11 mouse cellular contexts compared by ENCODE assay signal in the genomic region with DNA sequence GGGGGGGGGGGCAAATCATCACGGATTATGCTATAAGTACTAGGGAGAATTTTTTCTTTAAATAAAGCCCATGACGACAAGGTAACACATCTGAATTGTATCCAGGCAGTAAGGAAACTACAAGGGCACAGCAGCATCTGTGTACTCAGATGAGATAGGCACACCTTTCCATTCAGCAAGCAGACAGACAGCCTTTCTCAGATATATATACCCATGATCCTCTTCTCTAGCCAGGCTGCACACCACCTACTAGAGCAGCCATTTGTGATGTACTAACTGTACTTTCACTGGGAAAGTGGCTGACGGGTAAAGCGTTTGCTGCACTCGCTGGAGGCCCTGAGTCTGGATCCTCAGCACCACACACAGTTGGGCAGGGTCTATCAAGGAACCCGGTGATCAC. TPM values are rescaled to one million over a fixed set of nuclear protein-coding genes. Genes with fewer than 3 reads are reported as not detected.
DNase-seq lines count a peak whose midpoint lies in the region; ATAC-seq and TF ChIP-seq lines count a peak whose summit lies in the region.
"Had no signal": no experiment of that assay in that cellular context is flagged by ENCODE, and none has a peak within 500 bp of the region (broad histone marks: within the 10 kb centered on the region; RNA-seq: fewer than 3 reads in every experiment).

No protein-coding gene starts in this region.

- no peak for TF ChIP-seq POLR2A in cerebellum, adult 2 months (IDR thresholded peaks at IDR 0.05; ENCODE audit: borderline replicate concordance, insufficient read depth, low read length)

- intact Hi-C loops in left cerebral cortex, adult 2 months (cut with DNase I): no loop called here

- H3K4me3 ChIP-seq in kidney, embryonic 14.5 days (ENCODE audit: low read length): no peak overlapping the region
- H3K4me3 ChIP-seq in forebrain, embryonic 11.5 days (ENCODE audit: low read depth, low read length): no peak overlapping the region
- no peak overlapping the region for H3K4me3 ChIP-seq in limb, embryonic 11.5 days (ENCODE audit: low read depth, low read length)
- H3K4me3 ChIP-seq in neural tube, embryonic 13.5 days: no peak overlapping the region
- no peak overlapping the region for H3K4me3 ChIP-seq in left cerebral cortex, adult 2 months
- H3K4me3 ChIP-seq in cerebellum, adult 2 months (replicated peaks; ENCODE audit: insufficient read depth, low read depth, low read length): no peak overlapping the region

- H3K27me3 ChIP-seq in kidney, embryonic 14.5 days (ENCODE audit: control insufficient read depth, insufficient read depth, low read length): no peaks in the 10 kb centered on the region
- H3K27me3 ChIP-seq in forebrain, embryonic 11.5 days (ENCODE audit: control insufficient read depth, insufficient read depth, low read length): no peaks in the 10 kb centered on the region
- no peaks in the 10 kb centered on the region for H3K27me3 ChIP-seq in limb, embryonic 11.5 days (ENCODE audit: control insufficient read depth, insufficient read depth, low read length)
- no peaks in the 10 kb centered on the region for H3K27me3 ChIP-seq in neural tube, embryonic 13.5 days
- H3K27me3 ChIP-seq in cerebellum, adult 2 months (ENCODE audit: control insufficient read depth, insufficient read depth, low read length): no peaks in the 10 kb centered on the region
- H3K27me3 ChIP-seq: CH12.LX had no signal

- no peaks in the 10 kb centered on the region for H3K9me3 ChIP-seq in kidney, embryonic 14.5 days (ENCODE audit: control insufficient read depth, low read length)
- H3K9me3 ChIP-seq in forebrain, embryonic 11.5 days (ENCODE audit: control insufficient read depth, low read length): no peaks in the 10 kb centered on the region
- H3K9me3 ChIP-seq in limb, embryonic 11.5 days (ENCODE audit: control insufficient read depth, low read length): no peaks in the 10 kb centered on the region
- no peaks in the 10 kb centered on the region for H3K9me3 ChIP-seq in neural tube, embryonic 13.5 days

- H3K4me2 ChIP-seq in kidney, embryonic 14.5 days (replicated peaks; ENCODE audit: low read depth, low read length): peak overlapping the region; percentile 32; the same call in 1 of the 2 replicates
- H3K4me2 ChIP-seq in forebrain, embryonic 11.5 days (ENCODE audit: low read depth, low read length, severe bottlenecking): peak overlapping the region; percentile 32; the same call in 1 of the 2 replicates
- H3K4me2 ChIP-seq in limb, embryonic 11.5 days (ENCODE audit: low read depth, severe bottlenecking): peak overlapping the region; percentile 39
- H3K4me2 ChIP-seq in neural tube, embryonic 13.5 days: peak overlapping the region; percentile 51

- no peaks in the 10 kb centered on the region for H3K36me3 ChIP-seq in kidney, embryonic 14.5 days (ENCODE audit: control insufficient read depth, insufficient read depth, low read length)
- no peaks in the 10 kb centered on the region for H3K36me3 ChIP-seq in forebrain, embryonic 11.5 days (ENCODE audit: control insufficient read depth, insufficient read depth, low read length)
- no peaks in the 10 kb centered on the region for H3K36me3 ChIP-seq in limb, embryonic 11.5 days (ENCODE audit: control insufficient read depth, insufficient read depth, low read length)
- H3K36me3 ChIP-seq in neural tube, embryonic 13.5 days: no peaks in the 10 kb centered on the region

- no peaks in the 10 kb centered on the region for H3K4me1 ChIP-seq in kidney, embryonic 14.5 days (ENCODE audit: control insufficient read depth, insufficient read depth, low read length)
- H3K4me1 ChIP-seq in forebrain, embryonic 11.5 days (replicated peaks; ENCODE audit: control insufficient read depth, insufficient read depth, low read length): peaks cover 4% of the 10 kb centered on the region; the same call in 1 of the 2 replicates
- H3K4me1 ChIP-seq in limb, embryonic 11.5 days (ENCODE audit: control insufficient read depth, insufficient read depth, low read length): peaks cover 7% of the 10 kb centered on the region; the same call in 1 of the 2 replicates
- peaks cover 30% of the 10 kb centered on the region for H3K4me1 ChIP-seq in neural tube, embryonic 13.5 days (replicated peaks)
- H3K4me1 ChIP-seq in cerebellum, adult 2 months (ENCODE audit: control insufficient read depth, insufficient read depth, low read length): peaks cover 13% of the 10 kb centered on the region

- TF ChIP-seq CTCF in left cerebral cortex, adult 2 months (IDR thresholded peaks at IDR 0.05): no peak
- TF ChIP-seq CTCF in cerebellum, adult 2 months (IDR thresholded peaks at IDR 0.05; ENCODE audit: borderline replicate concordance, insufficient read depth, low read depth, low read length): no peak

- no peak overlapping the region for H3K27ac ChIP-seq in kidney, embryonic 14.5 days (ENCODE audit: low read depth, low read length)
- no peak overlapping the region for H3K27ac ChIP-seq in forebrain, embryonic 11.5 days (ENCODE audit: low read depth, low read length)
- H3K27ac ChIP-seq in limb, embryonic 11.5 days (replicated peaks; ENCODE audit: low read depth, low read length): no peak overlapping the region
- 0 out of 2 replicates have a peak overlapping the region, but pooled peaks have one; percentile 23 for H3K27ac ChIP-seq in neural tube, embryonic 13.5 days (replicated peaks)
- no peak overlapping the region for H3K27ac ChIP-seq in left cerebral cortex, adult 2 months
- no peak overlapping the region for H3K27ac ChIP-seq in cerebellum, adult 2 months (ENCODE audit: insufficient read depth, low read length)
- H3K27ac ChIP-seq: liver, embryonic 14.5 days had no signal

- H3K9ac ChIP-seq in kidney, embryonic 14.5 days (ENCODE audit: low read depth, low read length): no peak overlapping the region
- no peak overlapping the region for H3K9ac ChIP-seq in forebrain, embryonic 11.5 days (ENCODE audit: low read length)
- H3K9ac ChIP-seq in limb, embryonic 11.5 days (ENCODE audit: low read length): no peak overlapping the region
- H3K9ac ChIP-seq in neural tube, embryonic 13.5 days: peak overlapping the region; percentile 45; the same call in 1 of the 2 replicates
- H3K9ac ChIP-seq: liver, embryonic 14.5 days had no signal

- WGBS in kidney, embryonic 14.5 days: 58% methylated on average over 6 of the region's 6 CpGs
- WGBS in forebrain, embryonic 11.5 days: 61% methylated on average over 6 of the region's 6 CpGs
- WGBS in limb, embryonic 11.5 days: 58% methylated on average over 6 of the region's 6 CpGs
- WGBS in neural tube, embryonic 13.5 days: 53% methylated on average over 6 of the region's 6 CpGs
- WGBS in cerebellum, adult 2 months: 57% methylated on average over 6 of the region's 6 CpGs

- DNase-seq in kidney, adult 9 months: no peak
- DNase-seq in forebrain, embryonic 11.5 days (ENCODE audit: low spot score): no peak
- no peak for DNase-seq in limb, embryonic 11.5 days (ENCODE audit: low spot score)
- no peak for DNase-seq in ovary, postnatal 36 days (ENCODE audit: low spot score)
- DNase-seq in left cerebral cortex, adult 2 months (ENCODE audit: extremely low spot score in 1 of 2, low spot score in 2 of 2): no peak
- no peak for DNase-seq in cerebellum, adult 2 months
- DNase-seq: thymus, postnatal 4 days had no signal

- no peak for ATAC-seq in kidney, embryonic 14.5 days (ENCODE audit: low FRiP score, low TSS enrichment)
- ATAC-seq in forebrain, embryonic 11.5 days (replicated peaks; ENCODE audit: low FRiP score): no peak
- ATAC-seq in limb, embryonic 11.5 days (ENCODE audit: insufficient number of reproducible peaks, low FRiP score, low TSS enrichment, low read depth): 0 out of 2 replicates have a peak, but pooled peaks have one; percentile 9
- ATAC-seq in neural tube, embryonic 13.5 days (ENCODE audit: low read depth): peak; percentile 60; the same call in 1 of the 2 replicates

RNA-seq across cellular contexts. Expression of a gene that starts 28.6 kb away (rescaled TPM):
- polyA plus RNA-seq in kidney, embryonic 14.5 days (2014; fragmentation: Nextera tagmentation; extraction: Ambion mirVana): 5.1 and 6.2 TPM in 2 replicates
- polyA plus RNA-seq in forebrain, embryonic 11.5 days (2014; fragmentation: Nextera tagmentation; extraction: Ambion mirVana): 3.3 and 4.5 TPM in 2 replicates
- 3.9 and 4.2 TPM in 2 replicates for polyA plus RNA-seq in limb, embryonic 11.5 days (2014; fragmentation: Nextera tagmentation; extraction: Ambion mirVana)
- polyA plus RNA-seq in neural tube, embryonic 13.5 days (2015; fragmentation: Nextera tagmentation; extraction: Ambion mirVana): 12.9 and 13.6 TPM in 2 replicates
- 1 to 10 TPM; 4.1 to 4.9 TPM for total RNA-seq in left cerebral cortex, adult 2 months (2021)
- 22.7 and 25.8 TPM in 2 replicates for polyA plus RNA-seq in cerebellum, adult 2 months (2012; rRNA removed)

Comparison
In these comparisons a context has a peak if more than half of its experiments do, and no peak if none do; other contexts are left out.
1. ATAC-seq: peak in limb, embryonic 11.5 days (single experiment) and neural tube, embryonic 13.5 days (single experiment); none in kidney, embryonic 14.5 days (single experiment) and forebrain, embryonic 11.5 days (single experiment).
2. Peak in every context shown above with its lines, with median percentiles within 50 percentile points of each other: H3K4me2 ChIP-seq.